Mouse (Mus musculus) lung, postnatal 0 days (tissue): Measurements from ENCODE around the gene Ankrd9. TPM values are rescaled to one million over a fixed set of nuclear protein-coding genes. Genes with fewer than 3 reads are reported as not detected.

Experiments
- ATAC-seq: fragments of 200-750 bp; cut with Nextera tagmentation; 2 replicates; pipeline ENCODE4 v1.8.0; 2017; ENCODE audit warnings: moderate library complexity
- DNase-seq: peaks from one replicate; pipeline ENCODE4 v3.0.0-alpha.2; 2016; ENCODE audit warnings: low spot score
- H3K27ac ChIP-seq: fragments of 300-500 bp; sonication (generic); 2 replicates; pipeline ENCODE4 v1.5.1; 2014; ENCODE audit warnings: antibody characterized with exemption, mild to moderate bottlenecking, low read length, mixed read lengths
- H3K27me3 ChIP-seq: fragments of 300-500 bp; sonication (generic); replicated peaks from 2 replicates; pipeline ENCODE4 v1.6.1; 2014; ENCODE audit warnings: low read length, mixed read lengths; ENCODE audit not compliant: insufficient read depth
- H3K36me3 ChIP-seq: fragments of 300-500 bp; sonication (generic); 2 replicates; pipeline ENCODE4 v1.6.1; 2014; ENCODE audit warnings: low read length, mixed read lengths; ENCODE audit not compliant: insufficient read depth
- H3K4me1 ChIP-seq: fragments of 300-500 bp; sonication (generic); 2 replicates; pipeline ENCODE4 v1.6.1; 2014; ENCODE audit warnings: antibody characterized with exemption, low read depth, low read length, mixed read lengths; ENCODE audit not compliant: insufficient read depth
- H3K4me2 ChIP-seq: fragments of 300-500 bp; sonication (generic); replicated peaks from 2 replicates; pipeline ENCODE4 v1.6.1; 2014; ENCODE audit warnings: low read depth, mild to moderate bottlenecking, low read length, moderate library complexity, mixed read lengths
- H3K4me3 ChIP-seq: fragments of 300-500 bp; sonication (generic); 2 replicates; pipeline ENCODE4 v1.5.1; 2014; ENCODE audit warnings: low read depth, low read length
- H3K9ac ChIP-seq: fragments of 300-500 bp; sonication (generic); replicated peaks from 2 replicates; pipeline ENCODE4 v1.6.1; 2014; ENCODE audit warnings: low read depth, mild to moderate bottlenecking
- H3K9me3 ChIP-seq: fragments of 300-500 bp; sonication (generic); 2 replicates; pipeline ENCODE4 v1.6.1; 2016; ENCODE audit warnings: low read length, mixed read lengths
- CTCF ChIP-seq: IDR thresholded peaks from 2 replicates; pipeline ENCODE4 v1.5.1; 2016; ENCODE audit warnings: antibody characterized with exemption, mild to moderate bottlenecking
- EP300 ChIP-seq: IDR thresholded peaks from 2 replicates; pipeline ENCODE4 v1.6.1; 2016; ENCODE audit warnings: antibody characterized with exemption, mild to moderate bottlenecking, control low read depth
- WGBS: fragments of 180-500 bp; shearing (Covaris S2); extraction: QIAGEN DNeasy Blood & Tissue Kit; methylation state at CpG from one replicate; pipeline ENCODE4 v1.1.7; 2014; 5-methylcytosine and 5-hydroxymethylcytosine counted together
- polyA plus RNA-seq: library from polyadenylated mRNA; unstranded; fragments of >200 nt; fragmentation: Nextera tagmentation; extraction: Ambion mirVana; gene quantifications from 2 replicates; pipeline ENCODE4 v1.2.1, GENCODE M21; 2015

Gene Ankrd9
- polyA plus RNA-seq, 1 experiment from 2014 or later = 12.4 TPM

GRCm38 (mm10) chr12:110992128-110992553 is 13.3 kb upstream of the Ankrd9 start:
- H3K27me3 ChIP-seq = no peaks in the 10 kb centered on the region
- ATAC-seq (peak; percentile 89), DNase-seq (peak; percentile 94)
- peak overlapping the region; percentile 61 for H3K4me2 ChIP-seq
- H3K4me3 ChIP-seq = peak overlapping the region; percentile 42
- peak overlapping the region; percentile 82 for H3K27ac ChIP-seq
- no peak for TF ChIP-seq EP300
- peak; percentile 91 for TF ChIP-seq CTCF
- peak overlapping the region; percentile 46 for H3K9ac ChIP-seq
- no peaks in the 10 kb centered on the region for H3K9me3 ChIP-seq
- 2% methylated on average over 24 of the region's 24 CpGs for WGBS
- peaks cover 5% of the 10 kb centered on the region for H3K4me1 ChIP-seq
- H3K36me3 ChIP-seq = no peaks in the 10 kb centered on the region

DNA sequence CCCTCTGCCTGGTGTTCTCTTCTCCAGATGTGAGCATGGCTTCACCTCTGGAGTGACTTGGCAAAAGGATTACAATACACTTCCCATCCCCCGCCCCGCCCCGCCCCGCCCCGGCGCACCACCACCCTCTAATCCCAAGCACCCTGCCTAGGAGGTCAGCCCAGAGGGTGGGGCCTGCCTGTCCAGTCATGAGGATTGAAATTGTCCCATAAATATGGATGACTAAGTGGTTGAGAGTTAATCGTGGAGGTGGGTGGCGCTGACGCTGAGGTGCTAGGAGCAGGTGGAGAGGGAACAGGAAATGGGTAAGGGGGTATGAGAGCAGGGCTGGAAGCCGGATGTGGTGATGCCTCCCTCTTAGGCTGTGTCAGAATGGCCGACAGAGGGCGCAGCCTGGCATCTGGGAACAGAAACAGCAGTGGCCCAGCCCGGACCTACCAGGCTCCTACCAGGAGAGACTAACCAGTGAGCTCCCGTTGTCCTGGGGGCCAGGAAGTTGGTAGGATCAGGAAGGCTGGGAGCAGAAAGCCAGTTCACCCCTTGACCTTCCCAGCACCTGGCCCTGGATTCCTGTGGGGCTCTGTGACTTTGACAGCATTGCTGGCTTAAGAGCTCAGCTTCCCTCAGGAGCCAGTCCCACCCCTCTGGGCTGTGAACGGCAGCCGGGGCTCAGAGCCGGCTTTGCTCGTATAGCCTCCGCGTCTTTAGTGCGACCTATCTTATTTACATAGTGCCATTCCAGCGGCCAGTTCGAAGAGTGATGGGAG is 12.7 kb upstream of the Ankrd9 start:
- H3K4me1 ChIP-seq = peaks cover 5% of the 10 kb centered on the region
- peak; percentile 90 for ATAC-seq
- H3K36me3 ChIP-seq = no peaks in the 10 kb centered on the region
- peak; percentile 94 for DNase-seq
- no peaks in the 10 kb centered on the region for H3K9me3 ChIP-seq
- H3K27ac ChIP-seq = peak overlapping the region; percentile 82
- 5% methylated on average over 23 of the region's 23 CpGs for WGBS
- TF ChIP-seq CTCF = peak; percentile 82
- no peak for TF ChIP-seq EP300
- H3K9ac ChIP-seq = peak overlapping the region; percentile 46
- H3K27me3 ChIP-seq = no peaks in the 10 kb centered on the region
- peak overlapping the region; percentile 61 for H3K4me2 ChIP-seq
- peak overlapping the region; percentile 42 for H3K4me3 ChIP-seq

DNA sequence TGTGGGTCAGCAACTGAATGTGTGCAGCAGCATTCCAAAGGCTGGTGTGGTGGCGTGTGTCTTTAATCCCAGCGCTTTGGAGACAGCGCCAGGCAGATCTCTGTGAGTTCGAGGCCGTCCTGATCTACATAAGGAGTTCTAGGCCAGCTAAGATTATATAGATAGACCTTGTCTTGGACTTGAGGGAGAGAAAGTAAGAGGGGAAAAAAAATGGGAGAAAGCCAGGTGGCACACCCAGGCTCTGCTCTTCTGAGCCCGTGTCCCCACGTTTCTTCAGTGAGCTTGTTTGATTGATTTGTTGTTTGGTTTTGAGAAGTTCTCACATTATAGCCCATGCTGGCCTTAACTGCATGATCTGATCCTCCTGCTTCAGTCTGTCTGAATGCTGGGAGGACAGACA is 11.7 kb upstream of the Ankrd9 start:
- H3K4me1 ChIP-seq = peaks cover 5% of the 10 kb centered on the region
- no peaks in the 10 kb centered on the region for H3K27me3 ChIP-seq
- H3K27ac ChIP-seq = no peak overlapping the region
- no peak overlapping the region for H3K9ac ChIP-seq
- no peak overlapping the region for H3K4me2 ChIP-seq
- no peak overlapping the region for H3K4me3 ChIP-seq
- no peaks in the 10 kb centered on the region for H3K36me3 ChIP-seq
- no peak for ATAC-seq
- no peak for DNase-seq
- no peak for TF ChIP-seq EP300
- TF ChIP-seq CTCF = no peak
- 82% methylated on average over 7 of the region's 7 CpGs for WGBS
- no peaks in the 10 kb centered on the region for H3K9me3 ChIP-seq

DNA sequence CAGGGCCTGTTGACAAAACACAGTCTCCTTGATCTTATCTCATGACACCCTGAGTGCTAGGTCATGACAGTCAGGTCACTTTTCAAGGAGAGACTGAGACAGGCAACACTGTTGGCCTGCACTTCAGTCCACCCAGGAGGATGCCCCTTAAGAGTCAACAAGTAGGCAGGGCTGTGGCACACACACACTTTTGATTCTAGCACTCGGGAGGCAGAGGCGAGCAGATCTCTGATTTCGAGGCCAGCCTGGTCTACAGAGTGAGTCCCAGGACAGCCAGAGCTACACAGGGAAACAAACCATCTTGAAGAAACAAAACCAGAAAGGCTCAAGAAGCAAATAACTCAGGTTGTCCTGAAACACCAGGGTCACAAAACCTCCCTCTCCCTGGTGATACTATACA is 10.6 kb upstream of the Ankrd9 start:
- peaks cover 5% of the 10 kb centered on the region for H3K4me1 ChIP-seq
- TF ChIP-seq EP300 = no peak
- H3K9me3 ChIP-seq = no peaks in the 10 kb centered on the region
- H3K27ac ChIP-seq = no peak overlapping the region
- H3K4me2 ChIP-seq = no peak overlapping the region
- no peaks in the 10 kb centered on the region for H3K36me3 ChIP-seq
- no peak for DNase-seq
- WGBS = 75% methylated on average over 3 of the region's 3 CpGs
- H3K4me3 ChIP-seq = no peak overlapping the region
- no peaks in the 10 kb centered on the region for H3K27me3 ChIP-seq
- H3K9ac ChIP-seq = no peak overlapping the region
- ATAC-seq = no peak

DNA sequence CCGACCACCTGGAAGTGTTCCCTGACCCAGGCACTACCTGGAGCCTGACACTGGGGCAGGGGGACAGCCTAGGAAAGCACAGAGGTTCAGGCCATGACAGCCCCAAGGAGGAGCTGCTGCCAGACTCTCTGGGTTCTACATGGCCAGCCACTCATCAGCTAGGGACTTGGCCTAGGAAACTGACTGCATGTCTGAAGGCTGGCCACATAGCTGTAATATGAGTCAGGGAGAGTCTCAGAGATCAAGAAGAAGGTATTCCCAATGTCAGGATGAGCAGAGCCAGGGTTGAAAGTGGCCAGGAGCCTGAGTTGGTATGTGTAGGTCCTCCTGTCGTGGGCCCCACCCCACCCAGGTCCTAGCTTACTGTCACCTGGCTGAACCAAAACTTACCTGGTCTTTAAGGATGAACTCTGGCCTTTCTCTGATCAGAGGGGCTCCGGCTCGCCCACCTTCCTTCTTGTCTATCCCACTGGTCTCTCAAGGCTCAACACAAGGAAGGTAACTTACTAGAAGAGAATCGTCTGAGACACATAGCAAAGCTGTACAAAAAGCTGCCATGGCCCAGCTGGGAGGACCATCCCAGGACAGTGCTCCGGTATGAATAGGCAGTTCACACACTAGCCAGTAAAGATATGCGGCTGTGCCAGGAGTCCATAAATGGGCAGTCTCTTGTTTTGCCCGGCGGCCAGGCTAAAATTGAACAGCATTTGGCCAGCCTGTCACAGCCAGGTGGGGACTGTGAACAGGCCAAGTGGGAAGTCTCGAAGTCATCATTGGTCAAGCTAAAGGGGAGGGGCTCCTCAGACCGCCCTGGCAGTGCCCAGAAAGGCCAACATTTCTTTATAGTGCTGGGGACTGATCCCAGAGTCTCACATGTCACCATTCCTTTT is 7.9 kb upstream of the Ankrd9 start:
- no peaks in the 10 kb centered on the region for H3K27me3 ChIP-seq
- H3K36me3 ChIP-seq = no peaks in the 10 kb centered on the region
- DNase-seq = no peak
- H3K4me2 ChIP-seq = no peak overlapping the region
- ATAC-seq = no peak
- 86% methylated on average over 11 of the region's 11 CpGs for WGBS
- H3K27ac ChIP-seq = no peak overlapping the region
- H3K4me3 ChIP-seq = no peak overlapping the region
- H3K4me1 ChIP-seq = peaks cover 5% of the 10 kb centered on the region
- no peak overlapping the region for H3K9ac ChIP-seq
- TF ChIP-seq CTCF (no peak), EP300 (no peak)
- no peaks in the 10 kb centered on the region for H3K9me3 ChIP-seq

DNA sequence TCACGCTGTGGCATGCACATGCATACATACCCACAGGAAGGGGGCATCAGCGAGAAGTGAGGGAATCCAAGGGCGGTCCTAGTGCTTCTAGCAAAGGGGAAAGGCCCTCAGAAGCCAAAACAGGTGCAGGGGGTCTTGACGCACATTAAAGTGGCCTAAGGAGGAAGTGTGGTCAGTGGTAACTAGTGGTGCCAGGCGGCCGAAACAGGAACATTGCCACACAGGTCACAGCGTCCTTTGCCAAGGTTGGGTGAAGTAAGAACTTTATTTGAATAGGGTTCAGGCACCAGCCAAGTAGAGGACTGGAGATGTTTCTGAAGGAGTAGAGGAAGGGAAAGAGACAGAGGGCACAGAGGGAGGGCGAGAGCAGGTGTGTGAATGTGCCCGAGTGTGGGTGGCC is 6.3 kb upstream of the Ankrd9 start:
- DNase-seq (no peak), ATAC-seq (no peak; the same call in 1 of the 2 replicates)
- H3K9me3 ChIP-seq = no peaks in the 10 kb centered on the region
- WGBS = 58% methylated on average over 9 of the region's 9 CpGs
- H3K36me3 ChIP-seq = no peaks in the 10 kb centered on the region
- H3K4me1 ChIP-seq = no peaks in the 10 kb centered on the region
- no peak overlapping the region for H3K9ac ChIP-seq
- no peak overlapping the region for H3K27ac ChIP-seq
- TF ChIP-seq CTCF (no peak), EP300 (no peak)
- H3K27me3 ChIP-seq = no peaks in the 10 kb centered on the region
- H3K4me2 ChIP-seq = no peak overlapping the region
- no peak overlapping the region for H3K4me3 ChIP-seq
